Mouse (Mus musculus) heart, postnatal 0 days (tissue): Measurements from ENCODE around the gene Fyb. TPM values are rescaled to one million over a fixed set of nuclear protein-coding genes. Genes with fewer than 3 reads are reported as not detected.
"Not testable (repeated sequence)": the region's sequence is repeated elsewhere in the genome, so short reads cannot be mapped to it uniquely, and the experiment has no call there.

ENCODE experiments used
- ATAC-seq: fragments of 200-750 bp; cut with Nextera tagmentation; 2 replicates; pipeline ENCODE4 v1.8.0; 2017; ENCODE audit warnings: low read depth, moderate number of reproducible peaks, moderate library complexity; ENCODE audit not compliant: insufficient read depth
- DNase-seq: peaks from one replicate; pipeline ENCODE4 v3.0.0-alpha.2; 2016; ENCODE audit warnings: low spot score
- H3K27ac ChIP-seq: fragments of 300-500 bp; sonication (generic); 2 replicates; pipeline ENCODE4 v1.5.1; 2014; ENCODE audit warnings: low read depth, mild to moderate bottlenecking
- H3K27me3 ChIP-seq: fragments of 300-500 bp; sonication (generic); 2 replicates; pipeline ENCODE4 v1.6.1; 2014; ENCODE audit warnings: low read length, mixed read lengths; ENCODE audit not compliant: control insufficient read depth, insufficient read depth
- H3K36me3 ChIP-seq: fragments of 300-500 bp; sonication (generic); replicated peaks from 2 replicates; pipeline ENCODE4 v1.6.1; 2014; ENCODE audit warnings: low read length, mixed read lengths; ENCODE audit not compliant: control insufficient read depth, insufficient read depth
- H3K4me1 ChIP-seq: fragments of 300-500 bp; sonication (generic); 2 replicates; pipeline ENCODE4 v1.6.1; 2014; ENCODE audit warnings: antibody characterized with exemption; ENCODE audit not compliant: control insufficient read depth, insufficient read depth
- H3K4me2 ChIP-seq: fragments of 300-500 bp; sonication (generic); 2 replicates; pipeline ENCODE4 v1.6.1; 2014; ENCODE audit warnings: low read depth, mild to moderate bottlenecking, low read length, moderate library complexity
- H3K4me3 ChIP-seq: fragments of 300-500 bp; sonication (generic); 2 replicates; pipeline ENCODE4 v1.5.1; 2014; ENCODE audit warnings: low read depth, low read length
- H3K9ac ChIP-seq: fragments of 300-500 bp; sonication (generic); replicated peaks from 2 replicates; pipeline ENCODE4 v1.6.1; 2014; ENCODE audit warnings: low read depth, low read length, mixed read lengths
- H3K9me3 ChIP-seq: fragments of 300-500 bp; sonication (generic); replicated peaks from 2 replicates; pipeline ENCODE4 v1.6.1; 2016; ENCODE audit warnings: low read length; ENCODE audit not compliant: control insufficient read depth
- CTCF ChIP-seq: IDR thresholded peaks from 2 replicates; pipeline ENCODE4 v1.5.1; 2016; ENCODE audit warnings: antibody characterized with exemption, control low read depth, low read depth
- EP300 ChIP-seq: IDR thresholded peaks from 2 replicates; pipeline ENCODE4 v1.6.1; 2016; ENCODE audit warnings: antibody characterized with exemption, low read depth
- WGBS: fragments of 180-500 bp; shearing (Covaris S2); extraction: QIAGEN DNeasy Blood & Tissue Kit; methylation state at CpG from one replicate; pipeline ENCODE4 v1.1.7; 2014; 5-methylcytosine and 5-hydroxymethylcytosine counted together
- polyA plus RNA-seq: library from polyadenylated mRNA; unstranded; fragments of >200 nt; fragmentation: Nextera tagmentation; extraction: Ambion mirVana; gene quantifications from 2 replicates; pipeline ENCODE4 v1.2.1, GENCODE M21; 2015
- total RNA-seq: library from RNA; depleted of rRNA; stranded (reverse); fragments of >200 nt; gene quantifications from 2 replicates; pipeline ENCODE4 v1.2.3, GENCODE M21; 2014; ENCODE audit warnings: low replicate concordance

Fyb gene
- total and polyA plus RNA-seq, 2 experiments from 2014 or later = 1.8 TPM; not detected in 1

GRCm38 (mm10) chr15:6579194-6579768 is 56.6 kb downstream of the Fyb start:
- no peak for DNase-seq
- Histone ChIP-seq H3K4me2 (peak overlapping the region; percentile 54), H3K4me3 (peak overlapping the region; percentile 29; the same call in 1 of the 2 replicates), H3K27ac (peak overlapping the region; percentile 38; the same call in 1 of the 2 replicates), H3K9me3 (no peaks in the 10 kb centered on the region), H3K4me1 (no peaks in the 10 kb centered on the region), H3K27me3 (no peaks in the 10 kb centered on the region), H3K36me3 (no peaks in the 10 kb centered on the region), H3K9ac (no peak overlapping the region; the same call in 1 of the 2 replicates)
- no peak for TF ChIP-seq CTCF
- no peak for TF ChIP-seq EP300
- ATAC-seq = no peak
- 54% methylated on average over 15 of the region's 15 CpGs for WGBS

- ATAC-seq = no peak
- no peak for DNase-seq
Observed at GRCm38 (mm10) chr15:6579769-6580261, 57.2 kb downstream of the Fyb start.

GRCm38 (mm10) chr15:6584645-6585044 is 62.0 kb downstream of the Fyb start:
- no peaks in the 10 kb centered on the region for H3K4me1 ChIP-seq
- no peak for TF ChIP-seq CTCF
- no peak for TF ChIP-seq EP300
- 24% methylated on average over 4 of the region's 4 CpGs for WGBS

More at GRCm38 (mm10) chr15:6579769-6580261, 57.2 kb downstream of the Fyb start:
- Histone ChIP-seq H3K27ac (peak overlapping the region; percentile 38; the same call in 1 of the 2 replicates), H3K27me3 (no peaks in the 10 kb centered on the region), H3K4me3 (peak overlapping the region; percentile 29; the same call in 1 of the 2 replicates), H3K4me1 (no peaks in the 10 kb centered on the region), H3K4me2 (peak overlapping the region; percentile 54), H3K9ac (no peak overlapping the region), H3K36me3 (no peaks in the 10 kb centered on the region), H3K9me3 (no peaks in the 10 kb centered on the region)
- WGBS = 74% methylated on average over 11 of the region's 11 CpGs
- TF ChIP-seq EP300 (no peak), CTCF (no peak)

GRCm38 (mm10) chr15:6586351-6586750 is 63.7 kb downstream of the Fyb start:
- not testable (repeated sequence) for H3K27ac ChIP-seq, H3K36me3 ChIP-seq, H3K4me1 ChIP-seq, ATAC-seq, H3K9ac ChIP-seq, H3K4me3 ChIP-seq, H3K27me3 ChIP-seq, DNase-seq, H3K4me2 ChIP-seq, H3K9me3 ChIP-seq
- 70% methylated on average over 7 of the region's 7 CpGs for WGBS

More at GRCm38 (mm10) chr15:6584645-6585044, 62.0 kb downstream of the Fyb start:
- no peak for DNase-seq
- Histone ChIP-seq H3K27me3 (no peaks in the 10 kb centered on the region), H3K4me3 (no peak overlapping the region), H3K9me3 (no peaks in the 10 kb centered on the region), H3K36me3 (no peaks in the 10 kb centered on the region), H3K9ac (no peak overlapping the region), H3K27ac (no peak overlapping the region), H3K4me2 (no peak overlapping the region)
- no peak for ATAC-seq

GRCm38 (mm10) chr15:6587526-6587925 is 64.9 kb downstream of the Fyb start:
- 73% methylated on average over 3 of the region's 3 CpGs for WGBS
- TF ChIP-seq CTCF (no peak), EP300 (no peak)
- DNase-seq (no peak), ATAC-seq (no peak)
- Histone ChIP-seq H3K9me3 (no peaks in the 10 kb centered on the region), H3K4me1 (no peaks in the 10 kb centered on the region), H3K4me3 (no peak overlapping the region), H3K9ac (no peak overlapping the region), H3K27ac (no peak overlapping the region; the same call in 1 of the 2 replicates), H3K27me3 (no peaks in the 10 kb centered on the region), H3K4me2 (no peak overlapping the region), H3K36me3 (no peaks in the 10 kb centered on the region)

- ATAC-seq (no peak), DNase-seq (no peak)
- no peak overlapping the region; the same call in 1 of the 2 replicates for H3K27ac ChIP-seq
- no peaks in the 10 kb centered on the region for H3K27me3 ChIP-seq
- no peak for TF ChIP-seq EP300
- TF ChIP-seq CTCF = no peak
- 59% methylated on average over 7 of the region's 7 CpGs for WGBS
- H3K4me1 ChIP-seq = no peaks in the 10 kb centered on the region
- H3K9ac ChIP-seq = no peak overlapping the region
- H3K4me3 ChIP-seq = no peak overlapping the region
- no peaks in the 10 kb centered on the region for H3K36me3 ChIP-seq
- H3K4me2 ChIP-seq = no peak overlapping the region
- no peaks in the 10 kb centered on the region for H3K9me3 ChIP-seq
Observed at GRCm38 (mm10) chr15:6588192-6588591, 65.5 kb downstream of the Fyb start.
